Mouse (Mus musculus) lung, postnatal 10 days (tissue): ENCODE data around the gene Ppp6r2.

Source experiments
- DNase-seq: peaks from one replicate; pipeline ENCODE4 v3.0.0; 2021

Gene Ppp6r2

DNA sequence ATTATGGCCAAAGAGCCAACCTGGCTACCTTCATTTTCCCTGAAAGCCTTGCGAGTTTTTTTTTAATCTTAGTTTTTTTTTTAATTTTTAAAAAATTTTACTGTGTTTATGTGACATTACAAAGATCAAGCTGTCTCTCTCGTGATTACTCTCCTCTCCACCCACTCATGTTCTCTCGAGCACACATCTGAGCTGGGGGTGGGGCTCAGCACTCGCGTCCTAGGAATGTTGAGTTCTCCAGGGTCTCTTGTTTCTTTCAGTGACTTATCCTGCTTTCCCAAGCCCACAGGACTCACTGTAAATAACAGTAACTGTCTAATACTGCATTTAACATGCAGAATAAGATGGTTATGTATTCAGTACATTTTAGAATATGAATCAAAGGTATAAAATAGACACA lies 53.1 kb downstream of the Ppp6r2 start:
- DNase-seq = no peak

DNA sequence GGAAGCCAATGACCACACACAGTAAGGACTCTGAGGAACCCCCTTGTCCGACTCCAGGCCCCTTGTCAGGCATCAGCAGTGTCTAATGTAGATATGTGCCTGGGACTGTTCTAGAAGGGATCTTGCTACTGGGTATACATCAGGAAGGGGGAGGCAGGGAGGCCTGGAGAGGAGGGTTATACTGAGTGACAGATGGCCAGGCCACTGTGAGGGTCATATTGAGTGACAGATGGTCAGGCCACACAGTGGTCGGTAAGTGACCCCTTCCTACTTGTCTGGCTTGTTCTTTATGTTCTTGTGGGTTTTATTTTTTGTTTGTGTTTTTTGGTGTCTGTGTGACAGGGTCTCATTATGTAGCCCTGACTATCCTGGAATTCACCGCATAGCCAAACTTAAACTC lies 64.1 kb downstream of the Ppp6r2 start:
- no peak for DNase-seq

DNA sequence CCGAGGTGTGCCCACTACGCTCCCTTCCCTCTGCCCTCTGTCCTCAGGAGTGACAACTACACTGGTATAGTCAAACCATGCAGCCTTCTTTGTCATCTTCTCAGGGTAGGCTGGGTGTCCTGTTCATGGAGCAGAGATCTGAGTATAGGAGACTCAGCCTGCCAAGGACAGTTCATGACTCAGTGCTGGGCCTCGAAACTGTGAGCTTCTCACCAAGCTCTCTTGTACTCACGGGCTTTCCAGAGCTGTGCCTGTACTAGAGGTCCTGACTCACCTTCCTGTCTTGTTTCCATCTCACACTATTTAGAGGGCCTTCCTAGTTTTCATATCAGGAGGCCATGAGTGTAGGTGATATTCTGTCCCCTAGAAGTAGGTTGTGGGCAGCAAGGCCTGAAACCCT lies 66.0 kb downstream of the Ppp6r2 start:
- no peak for DNase-seq

DNA sequence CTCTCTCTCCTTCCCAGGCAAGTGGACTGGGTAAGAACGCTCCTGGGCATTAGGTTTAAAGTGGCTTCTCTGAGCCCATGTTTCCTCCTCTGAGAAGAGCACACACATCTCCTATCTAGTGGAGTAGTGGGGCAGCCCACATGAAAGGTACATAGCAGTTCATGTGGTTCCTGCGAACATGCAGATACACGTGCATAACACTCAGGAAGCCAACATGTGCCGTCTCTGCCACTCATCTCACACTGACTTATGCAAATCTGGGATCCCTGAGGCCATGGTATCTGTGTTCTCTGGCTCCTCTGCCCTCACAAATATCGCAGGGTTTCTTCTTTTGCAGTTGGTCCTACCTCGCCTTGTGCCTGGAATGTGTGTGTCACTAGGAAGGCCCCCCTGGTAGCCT lies 71.2 kb downstream of the Ppp6r2 start:
- DNase-seq = no peak

DNA sequence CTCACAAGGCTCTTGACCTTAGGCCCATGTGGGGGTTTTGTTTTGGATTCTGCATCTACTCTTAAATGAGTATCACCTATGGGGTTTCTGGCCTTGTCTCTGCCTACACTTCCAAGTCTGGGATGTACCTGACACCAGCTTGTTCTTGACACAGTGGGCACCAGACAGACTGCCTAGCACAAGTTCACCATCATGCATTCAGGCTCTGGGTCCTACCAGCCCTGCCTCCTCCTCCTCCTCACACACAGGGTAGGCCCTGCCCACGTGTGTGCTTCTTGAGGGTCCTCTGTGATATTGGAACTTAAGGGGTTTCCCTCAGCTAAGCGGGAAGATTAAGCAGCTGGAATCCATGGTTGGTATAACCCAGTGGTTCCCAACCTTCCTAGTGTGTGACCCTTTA lies 72.7 kb downstream of the Ppp6r2 start:
- no peak for DNase-seq

DNA sequence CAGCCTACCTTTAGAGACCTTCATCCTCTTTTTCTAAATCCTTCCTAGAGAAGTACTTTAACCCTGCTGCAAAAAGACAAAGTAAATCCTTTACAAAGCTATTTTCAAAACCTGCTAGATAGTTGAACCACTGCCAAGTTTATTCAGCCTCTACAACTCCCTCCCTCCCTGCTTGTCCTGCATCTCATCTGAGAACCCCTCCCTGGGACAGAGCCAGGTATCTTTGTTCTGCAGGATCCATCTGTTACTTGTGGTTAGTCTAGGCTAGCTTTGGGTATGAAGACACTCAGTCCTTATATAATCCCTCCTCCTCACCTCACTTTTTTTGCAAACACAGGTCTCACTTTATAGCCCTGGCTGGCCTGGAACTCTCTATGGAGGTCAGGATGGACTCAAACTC lies 73.7 kb downstream of the Ppp6r2 start:
- DNase-seq = no peak

DNA sequence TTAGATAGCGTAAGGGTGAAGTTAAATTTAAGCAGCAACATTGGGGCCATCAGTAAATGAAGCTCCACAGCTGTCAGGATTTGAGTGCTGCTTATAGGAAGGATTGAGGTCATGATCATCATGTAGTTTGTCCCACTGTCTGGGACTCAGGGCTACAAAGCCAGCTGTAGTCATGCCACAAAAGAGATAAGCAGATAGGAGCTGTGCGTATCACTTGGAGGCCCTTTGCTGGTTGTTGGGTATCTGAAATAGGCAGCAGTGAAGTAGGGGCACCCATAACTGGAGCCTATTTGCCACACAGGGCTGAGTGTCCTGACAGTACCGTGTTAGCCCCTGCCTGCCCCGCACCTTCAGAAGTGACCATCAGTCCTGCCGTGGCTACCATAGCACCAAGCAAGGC lies 74.1 kb downstream of the Ppp6r2 start:
- no peak for DNase-seq

DNA sequence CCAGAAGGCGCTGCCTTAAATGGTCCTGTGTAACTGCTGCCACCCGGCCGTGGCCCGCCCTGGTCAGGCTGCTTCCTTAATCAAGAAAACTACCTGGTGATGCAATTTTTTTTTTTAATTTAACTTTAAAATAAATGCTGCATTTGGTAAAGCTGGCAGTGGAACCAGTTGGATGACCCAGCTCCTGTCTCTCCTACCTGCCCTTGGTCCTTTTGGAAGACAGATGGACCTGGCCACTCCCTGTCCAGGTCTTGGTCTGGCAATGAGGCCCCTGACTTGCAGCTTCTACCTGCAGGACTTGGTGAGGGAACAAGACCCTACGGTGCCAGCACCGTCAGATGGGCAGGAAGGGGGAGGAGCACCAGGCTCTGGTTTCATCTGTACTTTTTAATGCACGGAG lies 74.8 kb downstream of the Ppp6r2 start:
- no peak for DNase-seq

DNA sequence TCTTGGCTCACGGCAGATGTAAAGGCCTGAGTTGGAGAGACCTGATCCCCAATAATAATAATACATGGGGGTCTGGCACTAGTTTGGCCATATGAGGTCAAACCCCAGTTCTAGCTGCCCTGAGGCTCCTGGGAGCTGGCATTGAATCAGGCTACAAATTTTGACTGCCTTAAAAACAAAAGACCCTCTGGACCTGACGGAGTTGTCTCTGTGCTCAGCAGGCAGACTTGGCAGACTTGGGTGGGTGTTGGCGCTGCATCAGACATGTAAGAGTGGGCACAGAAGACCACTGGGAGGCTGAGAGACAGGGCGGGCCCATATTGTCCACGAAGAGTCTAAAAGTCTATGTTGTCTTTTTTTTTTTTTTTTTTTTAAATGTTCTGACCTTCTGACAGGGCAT lies 75.2 kb downstream of the Ppp6r2 start:
- DNase-seq = no peak

DNA sequence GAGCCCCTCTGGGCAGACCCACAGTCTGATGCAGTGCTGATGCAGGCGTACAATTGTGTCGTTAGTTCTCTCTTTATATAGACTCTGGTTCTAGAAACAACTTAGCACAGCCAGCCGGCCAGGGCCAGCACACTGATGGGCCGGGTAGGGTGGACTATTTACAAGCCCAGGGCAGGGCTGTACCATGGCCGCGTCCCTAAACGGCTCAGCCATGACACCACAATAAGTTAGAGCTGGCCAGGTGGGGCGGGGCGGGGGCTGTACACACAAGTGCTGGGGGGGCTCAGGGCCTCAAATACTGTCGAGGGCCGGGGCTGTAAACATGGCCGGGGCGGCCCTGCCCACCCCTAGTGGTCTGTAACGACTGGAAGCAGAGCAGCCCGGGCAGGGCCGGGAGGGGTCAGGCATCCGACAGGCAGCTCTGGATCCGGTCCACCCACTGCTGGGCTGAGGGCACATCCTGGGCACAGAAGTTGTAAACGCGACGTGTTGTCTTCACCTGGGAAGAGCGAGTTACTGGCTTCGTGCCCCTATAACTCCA lies 76.9 kb downstream of the Ppp6r2 start:
- no peak for DNase-seq

DNA sequence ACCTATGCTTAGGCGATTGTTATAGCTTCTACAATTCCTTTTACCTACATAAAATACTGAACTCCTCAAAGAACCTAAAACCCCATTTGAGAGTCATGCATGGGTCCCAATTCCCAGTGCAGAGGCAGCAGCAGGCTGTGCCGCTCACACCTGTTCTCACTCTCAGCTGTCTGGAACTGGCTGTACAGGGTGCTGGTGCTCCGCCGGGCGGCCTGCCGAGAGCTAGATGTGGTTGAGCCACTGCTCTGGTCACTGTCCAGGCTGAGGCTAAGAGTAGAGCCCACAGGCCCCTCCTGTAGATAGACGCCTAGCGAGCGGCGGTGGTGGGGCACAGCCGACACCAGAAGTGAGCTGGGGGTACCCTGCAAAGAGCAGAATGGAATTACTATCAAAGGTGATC lies 78.1 kb downstream of the Ppp6r2 start:
- DNase-seq = no peak

DNA sequence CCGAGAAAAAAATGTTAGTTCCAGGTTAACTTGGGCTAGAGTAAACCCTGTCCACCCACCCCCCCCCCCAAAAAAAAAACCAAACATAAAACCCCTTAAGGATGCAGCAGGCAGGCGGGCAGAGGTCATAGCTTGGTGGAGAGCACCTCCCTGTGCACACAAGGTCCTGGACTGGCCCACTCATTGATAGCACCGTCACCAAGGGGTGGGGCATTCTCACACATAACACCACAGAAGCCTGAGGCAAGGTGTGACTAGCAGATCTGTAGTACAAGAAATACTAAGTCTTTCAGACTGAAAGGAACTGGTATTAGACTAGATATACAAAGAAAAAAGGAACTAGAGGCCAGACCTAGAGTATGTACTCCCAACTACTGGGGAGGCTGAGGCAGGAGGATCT lies 80.2 kb downstream of the Ppp6r2 start:
- no peak for DNase-seq

DNA sequence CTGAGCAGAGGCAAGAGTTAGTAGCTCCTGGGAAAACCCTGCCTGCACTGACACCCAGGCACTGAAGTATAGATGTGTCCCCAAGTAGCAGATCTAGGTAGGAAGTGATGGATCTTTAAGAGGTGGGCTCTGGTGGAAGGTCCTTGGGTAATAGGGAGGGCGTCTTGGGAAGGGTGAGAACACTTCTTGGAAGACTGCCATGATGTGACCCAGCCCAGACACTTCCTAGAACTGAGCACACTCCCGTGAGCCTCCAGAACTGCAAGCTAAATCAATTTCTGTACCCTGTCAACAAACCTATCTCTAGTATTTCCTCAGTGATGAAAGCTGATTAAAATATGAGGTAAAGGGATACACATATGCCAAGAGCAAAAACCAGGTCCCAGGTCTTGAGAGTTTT lies 81.4 kb downstream of the Ppp6r2 start:
- no peak for DNase-seq

DNA sequence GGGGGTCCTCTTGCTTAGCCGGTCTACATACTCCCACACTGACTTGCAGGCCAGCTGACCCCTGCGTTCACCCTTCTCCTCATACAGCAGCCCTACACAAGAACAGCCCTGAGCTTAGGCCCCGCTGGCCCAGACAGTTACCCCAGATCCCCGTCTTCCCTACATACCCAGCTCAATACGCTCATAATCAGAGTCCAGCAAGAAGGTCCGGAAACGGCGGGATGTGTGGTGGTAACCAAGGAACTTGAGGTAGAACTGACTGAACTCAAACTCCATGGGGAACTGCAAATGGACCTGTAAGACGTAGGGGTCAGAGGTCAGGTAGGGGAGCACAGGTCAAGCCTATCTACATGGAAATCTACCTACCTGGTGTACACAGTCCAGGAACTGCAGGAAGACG lies 82.4 kb downstream of the Ppp6r2 start:
- no peak for DNase-seq

DNA sequence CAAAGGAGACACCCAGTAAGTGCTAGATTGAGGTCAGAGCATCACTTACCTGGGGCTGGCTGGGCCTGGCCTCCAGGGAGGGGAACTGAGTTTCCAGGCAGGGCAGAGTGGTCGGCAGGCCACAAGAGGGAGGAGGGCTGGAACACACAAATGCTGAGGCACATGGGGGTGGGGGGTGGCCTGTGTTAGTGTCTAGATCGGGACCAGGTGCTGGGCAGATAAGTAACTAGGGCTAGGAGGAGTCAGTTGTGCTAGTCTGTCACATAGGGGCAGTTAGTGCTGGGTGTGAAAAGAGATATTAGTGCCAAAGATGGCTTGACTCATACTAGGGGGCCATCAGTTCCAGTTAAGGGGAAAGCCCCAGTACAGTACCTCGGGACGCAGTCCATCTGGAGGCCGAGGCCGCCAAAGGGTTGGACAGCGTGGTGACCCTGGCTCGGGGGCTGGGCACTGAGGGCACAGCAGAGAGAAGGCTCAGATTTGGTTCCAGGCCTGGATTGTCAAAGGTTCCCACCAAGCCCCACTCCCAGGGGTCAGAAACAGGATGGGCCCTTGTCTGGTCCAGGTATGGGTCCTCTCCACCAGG lies 84.3 kb downstream of the Ppp6r2 start:
- DNase-seq = no peak

DNA sequence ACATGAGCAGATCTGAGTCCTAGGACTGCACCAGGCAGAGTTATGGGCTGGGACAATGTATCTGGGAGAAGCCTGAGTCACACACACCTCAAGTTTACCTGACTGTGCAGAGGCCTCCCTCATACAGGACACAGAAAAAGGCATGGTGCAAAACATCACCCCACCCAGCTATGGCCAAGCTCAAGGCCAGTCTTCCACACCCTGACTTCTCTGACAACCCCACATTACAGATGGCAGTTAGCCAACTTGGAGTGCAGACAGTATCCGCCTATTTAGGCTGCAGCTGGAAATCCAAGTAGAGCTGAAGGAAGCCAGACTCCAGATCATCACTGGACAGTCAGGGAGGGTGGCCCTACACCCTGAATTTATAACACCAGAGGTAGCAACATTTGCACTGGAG lies 85.1 kb downstream of the Ppp6r2 start:
- peak; percentile 71 for DNase-seq

DNA sequence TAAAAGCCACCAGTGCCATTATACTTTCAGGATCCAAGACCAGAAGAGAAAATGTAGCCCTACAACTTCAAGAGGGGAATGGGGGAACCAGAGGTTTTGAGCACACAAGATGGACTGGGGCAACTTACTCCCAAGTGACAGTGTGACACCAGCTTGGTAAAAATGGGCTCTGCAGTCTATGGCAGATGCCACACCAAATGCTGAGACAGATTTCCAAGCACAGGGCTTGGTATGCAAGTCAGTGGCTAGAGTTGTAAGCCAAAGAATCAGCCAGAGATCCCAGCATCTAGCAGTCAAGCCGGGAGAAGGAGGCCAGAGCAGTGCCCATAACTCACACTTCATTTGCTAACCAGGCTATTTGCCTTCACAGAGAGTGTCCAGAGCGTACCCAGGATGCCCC lies 86.3 kb downstream of the Ppp6r2 start:
- no peak for DNase-seq

DNA sequence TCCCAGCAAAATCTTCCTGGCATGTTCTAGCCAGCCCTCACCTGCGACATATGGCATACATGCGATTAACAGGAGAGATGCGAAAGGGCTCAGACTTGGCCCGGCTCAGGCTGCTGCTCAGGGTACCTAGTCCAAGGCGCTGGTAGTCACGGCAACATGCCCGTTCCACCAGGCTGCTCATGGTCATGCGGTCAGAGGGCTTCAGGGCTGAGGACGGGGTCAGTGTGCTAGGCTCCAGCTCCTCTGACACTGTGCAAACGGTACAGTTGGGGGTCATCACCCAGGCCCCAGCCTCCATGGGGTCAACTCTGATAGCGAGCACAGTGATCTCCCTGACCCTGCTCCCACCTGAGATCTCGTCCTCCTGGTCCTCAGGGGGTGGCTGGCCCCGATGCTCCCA lies 88.8 kb downstream of the Ppp6r2 start:
- DNase-seq = no peak

DNA sequence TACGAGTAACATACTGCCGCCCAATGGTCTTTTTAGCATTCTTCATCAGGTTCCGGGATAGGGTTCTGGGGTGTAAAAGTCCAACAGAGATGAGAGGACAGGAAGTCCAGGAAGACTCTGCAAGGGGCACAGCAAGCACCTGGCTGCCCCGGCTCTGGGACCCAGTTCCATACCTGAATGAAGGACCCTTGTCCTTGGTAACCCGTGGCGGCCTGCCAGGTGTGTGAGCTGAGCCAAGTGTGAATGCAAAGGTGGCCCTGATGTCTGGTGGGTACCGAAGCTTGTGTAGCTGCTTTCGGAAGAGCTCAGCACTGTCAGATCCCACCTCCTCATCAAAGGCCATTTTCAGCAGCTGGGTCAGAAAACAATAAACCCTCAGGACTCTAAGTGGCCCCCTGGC lies 89.2 kb downstream of the Ppp6r2 start:
- DNase-seq = no peak

DNA sequence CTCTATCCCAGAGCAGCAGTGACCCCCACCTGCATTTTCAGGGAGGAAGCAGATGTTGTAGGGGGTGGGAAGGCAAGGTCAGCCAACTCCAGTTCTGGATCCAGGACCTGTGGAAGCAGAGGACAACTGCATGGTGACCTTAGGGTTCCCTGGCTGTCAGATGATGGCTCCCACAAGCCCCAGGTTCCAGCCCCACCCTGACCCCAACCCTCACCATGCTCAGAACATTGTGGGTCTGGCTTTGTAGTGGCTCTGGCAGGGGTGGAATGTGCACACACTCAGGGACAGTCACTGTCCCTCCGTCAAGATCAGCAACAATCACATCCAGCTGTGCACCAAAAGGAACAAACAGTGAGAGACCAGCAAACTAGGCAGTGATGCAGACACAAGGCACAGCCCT lies 94.6 kb downstream of the Ppp6r2 start:
- DNase-seq = no peak

DNA sequence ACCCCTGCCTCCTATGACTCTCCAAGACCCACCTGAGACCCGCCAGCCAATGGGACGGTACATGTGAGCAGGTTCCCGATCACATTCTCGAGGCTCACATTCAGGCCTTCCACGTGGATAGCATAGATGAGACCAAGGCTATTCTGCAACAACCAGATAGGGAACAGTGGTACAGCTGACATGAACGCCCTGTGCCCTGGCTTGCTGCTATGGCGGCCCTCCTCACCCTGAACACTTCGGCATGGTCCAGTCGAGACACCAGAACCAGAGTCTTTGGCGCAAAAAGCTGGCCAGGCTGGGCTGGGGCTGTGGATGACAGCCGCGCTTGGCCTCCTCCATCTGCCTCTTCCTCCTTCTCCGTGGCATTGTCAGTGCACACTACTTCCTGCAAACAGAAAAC lies 96.1 kb downstream of the Ppp6r2 start:
- no peak for DNase-seq

DNA sequence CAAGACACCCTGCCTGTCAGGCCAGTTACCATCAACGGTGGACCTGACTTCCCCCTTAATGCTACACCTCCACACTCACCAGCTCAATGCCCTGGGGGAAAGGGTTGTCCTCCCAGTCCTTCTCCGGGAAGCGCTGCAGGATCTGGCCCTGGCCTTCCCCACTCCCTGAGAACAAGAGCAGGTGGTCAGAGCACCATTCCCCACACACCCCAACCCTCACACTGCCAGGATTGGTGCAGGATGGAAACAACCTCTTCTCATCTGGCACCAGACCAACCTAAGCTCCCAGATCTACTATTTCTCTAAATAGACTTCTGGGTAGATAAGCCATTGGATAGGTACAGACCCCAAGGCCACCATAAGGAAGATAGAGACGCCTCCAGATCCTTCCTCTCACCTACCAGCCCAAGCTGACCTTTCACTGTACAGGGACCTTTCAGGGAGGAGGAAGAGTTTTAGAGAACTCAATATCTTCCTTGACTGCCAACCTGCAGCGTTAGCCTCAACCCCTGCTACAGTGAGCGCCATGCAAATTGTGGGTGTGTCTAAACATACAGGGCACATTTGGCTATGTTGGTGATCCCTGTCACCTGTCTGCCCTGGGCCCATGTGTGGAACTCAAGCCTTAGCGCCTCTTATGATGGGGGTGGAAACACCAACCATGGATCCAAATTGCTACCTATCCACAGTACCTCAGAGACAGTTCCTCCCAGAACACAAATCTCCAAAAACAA lies 97.2 kb downstream of the Ppp6r2 start:
- no peak for DNase-seq

DNA sequence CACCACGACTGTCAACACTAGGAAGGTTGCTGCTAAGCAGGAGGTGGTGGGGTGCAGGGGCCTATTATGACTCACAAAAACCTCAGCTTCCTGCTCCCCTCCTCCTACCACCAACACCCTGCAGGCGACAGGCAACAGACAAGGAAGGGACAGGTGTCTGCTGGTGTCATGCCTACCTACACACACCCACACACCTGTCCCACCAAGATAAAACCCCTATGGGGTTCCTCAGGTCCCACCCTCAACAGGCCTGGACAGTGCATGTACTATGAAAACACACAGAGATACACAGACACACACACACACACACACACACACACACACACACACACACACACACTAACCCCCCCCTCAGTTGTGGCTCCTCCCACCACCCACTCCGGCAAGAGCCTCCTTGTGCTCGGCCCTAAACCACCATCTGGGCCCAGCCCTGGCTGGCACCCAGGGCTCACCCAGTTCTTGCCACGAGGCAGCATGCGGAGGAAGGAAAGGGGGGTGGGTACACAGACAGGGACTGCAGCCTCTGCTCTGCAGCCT lies 98.7 kb downstream of the Ppp6r2 start:
- peak; percentile 35 for DNase-seq

DNA sequence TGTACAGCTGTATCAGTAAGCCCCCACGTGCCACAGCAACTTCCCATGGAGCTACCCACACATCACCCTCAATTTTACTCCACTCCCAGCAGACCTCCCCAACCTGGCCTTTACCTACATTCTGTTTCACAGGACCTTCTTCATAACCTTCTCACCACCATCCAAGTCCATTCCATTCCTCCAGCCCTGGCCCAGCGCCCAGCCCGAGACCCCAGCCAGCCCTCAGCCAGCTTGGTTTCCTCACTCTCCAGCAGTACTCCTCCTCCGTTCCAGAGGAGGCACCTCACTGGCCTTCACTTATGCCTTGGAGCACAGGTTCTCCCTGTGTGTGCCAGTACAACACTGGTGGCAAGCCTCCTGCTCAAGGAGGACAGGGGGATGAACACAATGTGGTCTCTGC lies 102.0 kb downstream of the Ppp6r2 start:
- no peak for DNase-seq

DNA sequence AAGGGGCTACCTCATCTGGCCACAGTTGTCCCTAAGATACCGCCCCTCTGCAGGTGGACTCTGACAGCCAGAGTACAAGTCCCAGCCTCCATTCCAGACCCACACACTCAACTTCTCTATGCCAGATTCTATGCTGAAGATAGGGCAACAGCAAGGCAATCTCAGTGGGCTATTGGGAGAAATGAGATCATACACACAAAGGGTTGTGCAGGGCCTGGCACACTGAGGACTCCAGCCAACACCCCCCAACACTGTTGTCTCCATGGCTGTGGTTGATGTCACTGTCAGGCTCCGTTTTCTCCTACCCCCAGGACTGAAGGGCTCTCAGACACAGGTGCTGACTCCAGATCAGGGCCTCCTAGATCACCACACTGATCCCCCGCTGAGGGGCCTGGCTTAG lies 102.8 kb downstream of the Ppp6r2 start:
- DNase-seq = no peak
